Mouse (Mus musculus): Measurements from ENCODE around the gene Surf1. TPM values are rescaled to one million over a fixed set of nuclear protein-coding genes. Genes with fewer than 3 reads are reported as not detected.

The Surf1 gene
- polyA plus RNA-seq, 1 experiment from 2014 or later, result 51.9 TPM

GRCm38 (mm10) chr2:26952193-26952592 lies 35.9 kb upstream of the Surf1 start:
- no peak overlapping the region for H3K9ac ChIP-seq (ENCODE audit: low read length)
- H3K4me2 ChIP-seq (ENCODE audit: low read depth, low read length), result no peak overlapping the region
- no peak for ATAC-seq (ENCODE audit: low read depth)
- H3K27ac ChIP-seq (ENCODE audit: low read length), result no peak overlapping the region
- H3K4me3 ChIP-seq (ENCODE audit: low read length), result no peak overlapping the region
- no peaks in the 10 kb centered on the region for H3K27me3 ChIP-seq (ENCODE audit: control insufficient read depth, insufficient read depth, low read depth, low read length)
- 85% methylated on average over 4 of the region's 4 CpGs for WGBS
- peaks cover 38% of the 10 kb centered on the region for H3K36me3 ChIP-seq (ENCODE audit: control insufficient read depth, insufficient read depth, low read length)
- no peaks in the 10 kb centered on the region for H3K9me3 ChIP-seq (ENCODE audit: control insufficient read depth, low read length)
- no peaks in the 10 kb centered on the region for H3K4me1 ChIP-seq (replicated peaks; ENCODE audit: control insufficient read depth, insufficient read depth, low read length)

- ATAC-seq (ENCODE audit: low read depth), result no peak
- H3K4me2 ChIP-seq (ENCODE audit: low read depth, low read length), result no peak overlapping the region
- no peaks in the 10 kb centered on the region for H3K4me1 ChIP-seq (replicated peaks; ENCODE audit: control insufficient read depth, insufficient read depth, low read length)
- H3K4me3 ChIP-seq (ENCODE audit: low read length), result no peak overlapping the region
- no peaks in the 10 kb centered on the region for H3K9me3 ChIP-seq (ENCODE audit: control insufficient read depth, low read length)
- WGBS, result 83% methylated on average over 8 of the region's 8 CpGs
- no peak overlapping the region for H3K9ac ChIP-seq (ENCODE audit: low read length)
- peaks cover 30% of the 10 kb centered on the region for H3K36me3 ChIP-seq (ENCODE audit: control insufficient read depth, insufficient read depth, low read length)
- no peak overlapping the region for H3K27ac ChIP-seq (ENCODE audit: low read length)
- H3K27me3 ChIP-seq (ENCODE audit: control insufficient read depth, insufficient read depth, low read depth, low read length), result no peaks in the 10 kb centered on the region
Observed at GRCm38 (mm10) chr2:26951346-26951905, 35.1 kb upstream of the Surf1 start.

- Histone ChIP-seq H3K4me2 (ENCODE audit: low read depth, low read length) (no peak overlapping the region), H3K27me3 (ENCODE audit: control insufficient read depth, insufficient read depth, low read depth, low read length) (no peaks in the 10 kb centered on the region), H3K36me3 (ENCODE audit: control insufficient read depth, insufficient read depth, low read length) (peaks cover 23% of the 10 kb centered on the region), H3K4me1 (replicated peaks; ENCODE audit: control insufficient read depth, insufficient read depth, low read length) (no peaks in the 10 kb centered on the region), H3K4me3 (ENCODE audit: low read length) (no peak overlapping the region), H3K9ac (ENCODE audit: low read length) (no peak overlapping the region), H3K27ac (ENCODE audit: low read length) (no peak overlapping the region), H3K9me3 (ENCODE audit: control insufficient read depth, low read length) (no peaks in the 10 kb centered on the region)
- no peak for ATAC-seq (ENCODE audit: low read depth)
- 86% methylated on average over 2 of the region's 2 CpGs for WGBS
Observed at GRCm38 (mm10) chr2:26950411-26950810, 34.1 kb upstream of the Surf1 start.

GRCm38 (mm10) chr2:26943253-26943652 lies 26.9 kb upstream of the Surf1 start:
- ATAC-seq (ENCODE audit: low read depth), result no peak
- Histone ChIP-seq H3K27me3 (ENCODE audit: control insufficient read depth, insufficient read depth, low read depth, low read length) (no peaks in the 10 kb centered on the region), H3K4me3 (ENCODE audit: low read length) (no peak overlapping the region), H3K27ac (ENCODE audit: low read length) (no peak overlapping the region), H3K9me3 (ENCODE audit: control insufficient read depth, low read length) (no peaks in the 10 kb centered on the region), H3K4me1 (replicated peaks; ENCODE audit: control insufficient read depth, insufficient read depth, low read length) (no peaks in the 10 kb centered on the region), H3K9ac (ENCODE audit: low read length) (no peak overlapping the region), H3K36me3 (ENCODE audit: control insufficient read depth, insufficient read depth, low read length) (no peaks in the 10 kb centered on the region), H3K4me2 (ENCODE audit: low read depth, low read length) (no peak overlapping the region)
- WGBS, result 71% methylated on average over 3 of the region's 3 CpGs

- H3K27ac ChIP-seq (ENCODE audit: low read length), result no peak overlapping the region
- no peaks in the 10 kb centered on the region for H3K9me3 ChIP-seq (ENCODE audit: control insufficient read depth, low read length)
- H3K4me3 ChIP-seq (ENCODE audit: low read length), result no peak overlapping the region
- no peaks in the 10 kb centered on the region for H3K36me3 ChIP-seq (ENCODE audit: control insufficient read depth, insufficient read depth, low read length)
- no peak overlapping the region for H3K9ac ChIP-seq (ENCODE audit: low read length)
- ATAC-seq (ENCODE audit: low read depth), result no peak
- H3K4me1 ChIP-seq (replicated peaks; ENCODE audit: control insufficient read depth, insufficient read depth, low read length), result no peaks in the 10 kb centered on the region
- no peaks in the 10 kb centered on the region for H3K27me3 ChIP-seq (ENCODE audit: control insufficient read depth, insufficient read depth, low read depth, low read length)
- WGBS, result 19% methylated on average over 5 of the region's 5 CpGs
- no peak overlapping the region for H3K4me2 ChIP-seq (ENCODE audit: low read depth, low read length)
Observed at GRCm38 (mm10) chr2:26941539-26941938, 25.2 kb upstream of the Surf1 start.

GRCm38 (mm10) chr2:26936425-26936824 lies 20.1 kb upstream of the Surf1 start:
- WGBS, result 61% methylated on average over 1 of the region's 1 CpGs
- H3K4me1 ChIP-seq (replicated peaks; ENCODE audit: control insufficient read depth, insufficient read depth, low read length), result peaks cover 9% of the 10 kb centered on the region
- no peak overlapping the region for H3K4me2 ChIP-seq (ENCODE audit: low read depth, low read length)
- no peak overlapping the region for H3K4me3 ChIP-seq (ENCODE audit: low read length)
- H3K9me3 ChIP-seq (ENCODE audit: control insufficient read depth, low read length), result no peaks in the 10 kb centered on the region
- no peaks in the 10 kb centered on the region for H3K27me3 ChIP-seq (ENCODE audit: control insufficient read depth, insufficient read depth, low read depth, low read length)
- ATAC-seq (ENCODE audit: low read depth), result no peak
- H3K27ac ChIP-seq (ENCODE audit: low read length), result no peak overlapping the region
- no peak overlapping the region for H3K9ac ChIP-seq (ENCODE audit: low read length)
- H3K36me3 ChIP-seq (ENCODE audit: control insufficient read depth, insufficient read depth, low read length), result no peaks in the 10 kb centered on the region

GRCm38 (mm10) chr2:26935286-26935685 lies 19.0 kb upstream of the Surf1 start:
- Histone ChIP-seq H3K4me2 (ENCODE audit: low read depth, low read length) (no peak overlapping the region), H3K27ac (ENCODE audit: low read length) (no peak overlapping the region), H3K9me3 (ENCODE audit: control insufficient read depth, low read length) (no peaks in the 10 kb centered on the region), H3K36me3 (ENCODE audit: control insufficient read depth, insufficient read depth, low read length) (no peaks in the 10 kb centered on the region), H3K4me1 (replicated peaks; ENCODE audit: control insufficient read depth, insufficient read depth, low read length) (peaks cover 13% of the 10 kb centered on the region), H3K4me3 (ENCODE audit: low read length) (no peak overlapping the region), H3K9ac (ENCODE audit: low read length) (no peak overlapping the region), H3K27me3 (ENCODE audit: control insufficient read depth, insufficient read depth, low read depth, low read length) (no peaks in the 10 kb centered on the region)
- ATAC-seq (ENCODE audit: low read depth), result no peak
- 85% methylated on average over 2 of the region's 2 CpGs for WGBS

- peak within 1 kb of the TSS; percentile 99 for H3K9ac ChIP-seq (ENCODE audit: low read length)
Observed at GRCm38 (mm10) chr2:26933304-26934055, 17.1 kb upstream of the Surf1 start, which contains the start of the genes Surf4 and Stkld1. Surf4 (minus strand) TSS chr2:26933928. Stkld1 (plus strand) TSS chr2:26934047.

GRCm38 (mm10) chr2:26932473-26933303 lies 16.4 kb upstream of the Surf1 start:
- no peak; the same call in 1 of the 2 replicates for ATAC-seq (ENCODE audit: low read depth)
- Histone ChIP-seq H3K4me3 (ENCODE audit: low read length) (peak overlapping the region; percentile 95), H3K27ac (ENCODE audit: low read length) (peak overlapping the region; percentile 90), H3K4me1 (replicated peaks; ENCODE audit: control insufficient read depth, insufficient read depth, low read length) (peaks cover 13% of the 10 kb centered on the region), H3K4me2 (ENCODE audit: low read depth, low read length) (peak overlapping the region; percentile 87), H3K9ac (ENCODE audit: low read length) (peak overlapping the region; percentile 99), H3K36me3 (ENCODE audit: control insufficient read depth, insufficient read depth, low read length) (peaks cover 5% of the 10 kb centered on the region; the same call in 1 of the 2 replicates), H3K9me3 (ENCODE audit: control insufficient read depth, low read length) (no peaks in the 10 kb centered on the region), H3K27me3 (ENCODE audit: control insufficient read depth, insufficient read depth, low read depth, low read length) (no peaks in the 10 kb centered on the region)
- whole genome bisulfite sequencing, result under 1% methylated on average over 33 of the region's 49 CpGs

More at GRCm38 (mm10) chr2:26933304-26934055, 17.1 kb upstream of the Surf1 start, which contains the start of the genes Surf4 and Stkld1:
- Histone ChIP-seq H3K36me3 (ENCODE audit: control insufficient read depth, insufficient read depth, low read length) (no peaks in the 10 kb centered on the region; the same call in 1 of the 2 replicates), H3K4me3 (ENCODE audit: low read length) (peak within 1 kb of the TSS; percentile 95), H3K9me3 (ENCODE audit: control insufficient read depth, low read length) (no peaks in the 10 kb centered on the region), H3K4me1 (replicated peaks; ENCODE audit: control insufficient read depth, insufficient read depth, low read length) (peaks cover 13% of the 10 kb centered on the region), H3K4me2 (ENCODE audit: low read depth, low read length) (peak within 1 kb of the TSS; percentile 87), H3K27me3 (ENCODE audit: control insufficient read depth, insufficient read depth, low read depth, low read length) (no peaks in the 10 kb centered on the region), H3K27ac (ENCODE audit: low read length) (peak within 1 kb of the TSS; percentile 90)
- WGBS, result under 1% methylated on average over 65 of the region's 70 CpGs
- peak; percentile 97 for ATAC-seq (ENCODE audit: low read depth)
